Mouse (Mus musculus) embryonic facial prominence, embryonic 15.5 days (tissue): ENCODE data around the gene Ncan. TPM values are rescaled to one million over a fixed set of nuclear protein-coding genes. Genes with fewer than 3 reads are reported as not detected.
"Not testable (repeated sequence)": the region's sequence is repeated elsewhere in the genome, so short reads cannot be mapped to it uniquely, and the experiment has no call there.

ENCODE experiments used
- ATAC-seq: fragments of 200-750 bp; cut with Nextera tagmentation; 2 replicates; pipeline ENCODE4 v1.8.0; 2017; ENCODE audit warnings: low read depth, moderate TSS enrichment; ENCODE audit not compliant: insufficient number of reproducible peaks, low FRiP score, low TSS enrichment
- H3K27ac ChIP-seq: fragments of 300-500 bp; sonication (generic); replicated peaks from 2 replicates; pipeline ENCODE4 v1.5.1; 2015; ENCODE audit warnings: mild to moderate bottlenecking, inconsistent platforms
- H3K27me3 ChIP-seq: fragments of 300-500 bp; sonication (generic); 2 replicates; pipeline ENCODE4 v1.6.1; 2015; ENCODE audit warnings: inconsistent platforms
- H3K36me3 ChIP-seq: fragments of 300-500 bp; sonication (generic); 2 replicates; pipeline ENCODE4 v1.6.1; 2015; ENCODE audit warnings: mild to moderate bottlenecking, inconsistent platforms
- H3K4me1 ChIP-seq: fragments of 300-500 bp; sonication (generic); 2 replicates; pipeline ENCODE4 v1.6.1; 2015; ENCODE audit warnings: inconsistent platforms
- H3K4me2 ChIP-seq: fragments of 300-500 bp; sonication (generic); replicated peaks from 2 replicates; pipeline ENCODE4 v1.6.1; 2015; ENCODE audit warnings: mild to moderate bottlenecking, inconsistent platforms
- H3K4me3 ChIP-seq: fragments of 300-500 bp; sonication (generic); replicated peaks from 2 replicates; pipeline ENCODE4 v1.5.1; 2015; ENCODE audit warnings: mild to moderate bottlenecking, inconsistent platforms
- H3K9ac ChIP-seq: fragments of 300-500 bp; sonication (generic); 2 replicates; pipeline ENCODE4 v1.6.1; 2015; ENCODE audit warnings: inconsistent platforms
- H3K9me3 ChIP-seq: fragments of 300-500 bp; sonication (generic); replicated peaks from 2 replicates; pipeline ENCODE4 v1.6.1; 2016; ENCODE audit warnings: inconsistent platforms
- WGBS: fragments of 180-500 bp; shearing (Covaris S2); methylation state at CpG from one replicate; pipeline ENCODE4 v1.1.7; 2015; 5-methylcytosine and 5-hydroxymethylcytosine counted together
- microRNA-seq: library from miRNA; unstranded; fragments of <30 nt; microRNA quantifications from one replicate; pipeline ENCODE4, GENCODE M21; 2016; ENCODE audit warnings: borderline number of aligned reads
- polyA plus RNA-seq: library from polyadenylated mRNA; unstranded; fragments of >200 nt; fragmentation: Nextera tagmentation; extraction: Ambion mirVana; gene quantifications from 2 replicates; pipeline ENCODE4 v1.2.1, GENCODE M21; 2015

Gene Ncan
- polyA plus RNA-seq, 1 experiment from 2014 or later: 1.5 TPM

- no peak for ATAC-seq
Measured at GRCm38 (mm10) chr8:70073682-70074081, 47.0 kb downstream of the Ncan start.

GRCm38 (mm10) chr8:70073120-70073519 lies 47.6 kb downstream of the Ncan start:
- Histone ChIP-seq H3K4me3 (peak overlapping the region; percentile 6; the same call in 1 of the 2 replicates), H3K4me1 (peaks cover 5% of the 10 kb centered on the region; the same call in 1 of the 2 replicates), H3K36me3 (peaks cover 38% of the 10 kb centered on the region), H3K4me2 (peak overlapping the region; percentile 40), H3K27ac (no peak overlapping the region), H3K9me3 (no peaks in the 10 kb centered on the region), H3K9ac (no peak overlapping the region), H3K27me3 (no peaks in the 10 kb centered on the region)
- ATAC-seq: no peak
- 57% methylated on average over 8 of the region's 8 CpGs for WGBS

More at GRCm38 (mm10) chr8:70073682-70074081, 47.0 kb downstream of the Ncan start:
- Histone ChIP-seq H3K4me3 (no peak overlapping the region), H3K4me1 (peaks cover 5% of the 10 kb centered on the region; the same call in 1 of the 2 replicates), H3K9me3 (no peaks in the 10 kb centered on the region), H3K36me3 (peaks cover 33% of the 10 kb centered on the region), H3K27me3 (no peaks in the 10 kb centered on the region), H3K27ac (no peak overlapping the region), H3K9ac (no peak overlapping the region), H3K4me2 (no peak overlapping the region)
- WGBS: 83% methylated on average over 1 of the region's 1 CpGs

- Histone ChIP-seq H3K27ac (no peak within 1 kb of the TSS), H3K9ac (no peak within 1 kb of the TSS), H3K4me1 (peaks cover 5% of the 10 kb centered on the region; the same call in 1 of the 2 replicates), H3K27me3 (no peaks in the 10 kb centered on the region), H3K4me3 (peak within 1 kb of the TSS; percentile 6; the same call in 1 of the 2 replicates), H3K4me2 (peak within 1 kb of the TSS; percentile 40), H3K9me3 (no peaks in the 10 kb centered on the region), H3K36me3 (peaks cover 44% of the 10 kb centered on the region)
- 17% methylated on average over 21 of the region's 27 CpGs for WGBS
- peak; percentile 45 for ATAC-seq
Measured at GRCm38 (mm10) chr8:70072441-70073069, 48.1 kb downstream of the Ncan start, which contains the start of gene Tm6sf2. Gene Tm6sf2 (plus strand): TSS chr8:70072924.

- no peak for ATAC-seq
- peaks cover 50% of the 10 kb centered on the region for H3K36me3 ChIP-seq
- 89% methylated on average over 2 of the region's 2 CpGs for WGBS
Measured at GRCm38 (mm10) chr8:70071836-70072440, 48.7 kb downstream of the Ncan start.

GRCm38 (mm10) chr8:70057721-70058120 lies 63.0 kb downstream of the Ncan start:
- 60% methylated on average over 1 of the region's 1 CpGs for WGBS
- no peaks in the 10 kb centered on the region for H3K9me3 ChIP-seq
- no peak overlapping the region for H3K9ac ChIP-seq
- no peak overlapping the region for H3K4me2 ChIP-seq
- no peaks in the 10 kb centered on the region for H3K4me1 ChIP-seq
- H3K4me3 ChIP-seq: no peak overlapping the region
- peaks cover 83% of the 10 kb centered on the region for H3K36me3 ChIP-seq
- no peak overlapping the region for H3K27ac ChIP-seq
- no peak for ATAC-seq
- H3K27me3 ChIP-seq: no peaks in the 10 kb centered on the region

More at GRCm38 (mm10) chr8:70071836-70072440, 48.7 kb downstream of the Ncan start:
- no peak overlapping the region for H3K4me3 ChIP-seq
- no peaks in the 10 kb centered on the region for H3K9me3 ChIP-seq
- H3K4me1 ChIP-seq: peaks cover 5% of the 10 kb centered on the region; the same call in 1 of the 2 replicates
- no peak overlapping the region; the same call in 1 of the 2 replicates for H3K4me2 ChIP-seq
- no peak overlapping the region for H3K9ac ChIP-seq
- H3K27ac ChIP-seq: no peak overlapping the region
- H3K27me3 ChIP-seq: no peaks in the 10 kb centered on the region

GRCm38 (mm10) chr8:70050434-70050833 lies 70.2 kb downstream of the Ncan start:
- Histone ChIP-seq H3K36me3 (peaks cover 54% of the 10 kb centered on the region), H3K4me1 (peaks cover 11% of the 10 kb centered on the region; the same call in 1 of the 2 replicates)
- WGBS: 91% methylated on average over 5 of the region's 5 CpGs
- not testable (repeated sequence) for H3K4me3 ChIP-seq, H3K4me2 ChIP-seq, ATAC-seq, H3K27me3 ChIP-seq, H3K27ac ChIP-seq, H3K9me3 ChIP-seq, H3K9ac ChIP-seq

- Histone ChIP-seq H3K36me3 (peaks cover 46% of the 10 kb centered on the region), H3K9me3 (no peaks in the 10 kb centered on the region)
- no peak for ATAC-seq
Measured at GRCm38 (mm10) chr8:70049662-70050061, 71.0 kb downstream of the Ncan start.

GRCm38 (mm10) chr8:70043996-70044395 lies 76.7 kb downstream of the Ncan start:
- peak overlapping the region; percentile 94 for H3K4me2 ChIP-seq
- WGBS: 83% methylated on average over 5 of the region's 5 CpGs
- H3K36me3 ChIP-seq: peaks cover 6% of the 10 kb centered on the region
- peak overlapping the region; percentile 97 for H3K4me3 ChIP-seq
- no peaks in the 10 kb centered on the region for H3K9me3 ChIP-seq
- H3K27me3 ChIP-seq: no peaks in the 10 kb centered on the region
- H3K9ac ChIP-seq: no peak overlapping the region
- H3K27ac ChIP-seq: no peak overlapping the region
- ATAC-seq: no peak
- peaks cover 47% of the 10 kb centered on the region for H3K4me1 ChIP-seq

More at GRCm38 (mm10) chr8:70049662-70050061, 71.0 kb downstream of the Ncan start:
- Histone ChIP-seq H3K27me3 (no peaks in the 10 kb centered on the region), H3K27ac (no peak overlapping the region), H3K4me1 (peaks cover 11% of the 10 kb centered on the region; the same call in 1 of the 2 replicates), H3K4me2 (no peak overlapping the region), H3K9ac (no peak overlapping the region), H3K4me3 (no peak overlapping the region)

Small RNA genes lying within 50 kb of the gene (microRNA-seq; reads per million reads assigned to microRNA genes)
- not detected for gene Mir7066

Other genes with a start within 250 kb of the Ncan start
- gene Cilp2, start 233.2 kb downstream of the Ncan start, polyA plus RNA-seq: 1.1 and 1.2 TPM in 2 replicates
- gene Tssk6, start 218.7 kb downstream of the Ncan start, polyA plus RNA-seq: 3.6 and 4.0 TPM in 2 replicates
- gene Ndufa13, start 218.3 kb downstream of the Ncan start, polyA plus RNA-seq: 178 and 188 TPM in 2 replicates
- gene Yjefn3, start 218.2 kb downstream of the Ncan start, polyA plus RNA-seq: 4.0 and 5.3 TPM in 2 replicates
- gene Gatad2a, start 124.5 kb downstream of the Ncan start, polyA plus RNA-seq: 43.6 and 49.8 TPM in 2 replicates
- 52.7 and 61.3 TPM in 2 replicates for gene Mau2, start 78.1 kb downstream of the Ncan start, polyA plus RNA-seq
- 44.3 and 45.1 TPM in 2 replicates for gene Sugp1, start 78.1 kb downstream of the Ncan start, polyA plus RNA-seq
- 1.4 and 2.1 TPM in 2 replicates for gene Tm6sf2, start 47.9 kb downstream of the Ncan start, polyA plus RNA-seq
- 0.43 and 0.56 TPM in 2 replicates for gene Hapln4, start 37.4 kb downstream of the Ncan start, polyA plus RNA-seq
- 33.0 and 33.3 TPM in 2 replicates for gene Nr2c2ap, start 10.5 kb upstream of the Ncan start, polyA plus RNA-seq
- 18.9 and 22.2 TPM in 2 replicates for gene Rfxank, start 18.3 kb upstream of the Ncan start, polyA plus RNA-seq
- gene Borcs8, start 18.6 kb upstream of the Ncan start, polyA plus RNA-seq: 55.3 and 65.4 TPM in 2 replicates
- gene Mef2b, start 18.8 kb upstream of the Ncan start, polyA plus RNA-seq: 9.1 and 12.4 TPM in 2 replicates
- 76.4 and 77.3 TPM in 2 replicates for gene Tmem161a, start 51.5 kb upstream of the Ncan start, polyA plus RNA-seq
- 6.7 and 8.9 TPM in 2 replicates for gene Slc25a42, start 91.4 kb upstream of the Ncan start, polyA plus RNA-seq
- gene Sugp2, start 113.4 kb upstream of the Ncan start, polyA plus RNA-seq: 31.7 and 32.5 TPM in 2 replicates
- gene Armc6, start 113.6 kb upstream of the Ncan start, polyA plus RNA-seq: 30.5 and 31.1 TPM in 2 replicates
- gene Homer3, start 162.0 kb upstream of the Ncan start, polyA plus RNA-seq: 43.2 and 49.4 TPM in 2 replicates
- 50.2 and 52.1 TPM in 2 replicates for gene Ddx49, start 181.6 kb upstream of the Ncan start, polyA plus RNA-seq
- 377 and 397 TPM in 2 replicates for gene Cope, start 181.6 kb upstream of the Ncan start, polyA plus RNA-seq
- 8.9 and 9.3 TPM in 2 replicates for gene Cers1, start 194.9 kb upstream of the Ncan start, polyA plus RNA-seq
- gene Gdf1, start 208.9 kb upstream of the Ncan start, polyA plus RNA-seq: 1.7 and 2.6 TPM in 2 replicates
- gene Upf1, start 232.4 kb upstream of the Ncan start, polyA plus RNA-seq: 18.6 and 21.2 TPM in 2 replicates